Mouse (Mus musculus) spleen, adult 2 months (tissue): Measurements from ENCODE around the gene Tex21.

Experiments
- CTCF ChIP-seq: fragments of 200-500 bp; IDR thresholded peaks from 2 replicates; pipeline ENCODE4 v1.5.1; 2011; ENCODE audit warnings: mild to moderate bottlenecking, inconsistent platforms; ENCODE audit not compliant: insufficient read depth, insufficient read length, insufficient replicate concordance; ENCODE audit errors: extremely low read depth
- POLR2A ChIP-seq: fragments of 200-500 bp; IDR thresholded peaks from 2 replicates; pipeline ENCODE4 v1.6.1; 2011; ENCODE audit warnings: low read depth, low read length, inconsistent platforms

- no peak for TF ChIP-seq CTCF
- no peak for TF ChIP-seq POLR2A
Observed at GRCm38 (mm10) chr12:76179527-76179926, 67.0 kb downstream of the Tex21 start.
